Mouse (Mus musculus) adrenal gland (tissue): ENCODE results near the gene Plekhh2.

ENCODE experiments used
- intact Hi-C: fragments of 180-260 bp; cut with DNase I; formaldehyde crosslinking; loops from one replicate; pipeline ENCODE4 v1.15.1; 2025

Gene Plekhh2

DNA sequence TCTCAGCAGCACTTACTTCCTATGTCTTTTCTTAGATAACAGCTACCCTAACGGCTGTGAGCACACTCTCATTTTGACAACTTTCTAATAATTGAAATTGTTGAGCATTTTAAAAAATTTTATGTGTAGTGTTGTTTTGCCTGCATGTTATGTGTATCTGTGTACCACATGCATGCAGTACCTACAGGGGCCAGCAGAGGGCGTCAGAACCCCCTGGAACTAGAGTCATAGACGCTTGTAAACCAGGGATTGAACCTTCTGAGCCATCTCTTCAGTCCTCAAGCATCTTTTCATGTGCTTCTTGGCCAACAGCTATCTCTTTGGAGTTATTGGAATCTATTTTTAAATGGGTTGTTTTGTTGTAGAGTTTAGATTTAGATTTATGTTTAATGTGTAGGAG, 130.2 kb downstream of the Plekhh2 start:
- intact Hi-C loops = no loop called here

DNA sequence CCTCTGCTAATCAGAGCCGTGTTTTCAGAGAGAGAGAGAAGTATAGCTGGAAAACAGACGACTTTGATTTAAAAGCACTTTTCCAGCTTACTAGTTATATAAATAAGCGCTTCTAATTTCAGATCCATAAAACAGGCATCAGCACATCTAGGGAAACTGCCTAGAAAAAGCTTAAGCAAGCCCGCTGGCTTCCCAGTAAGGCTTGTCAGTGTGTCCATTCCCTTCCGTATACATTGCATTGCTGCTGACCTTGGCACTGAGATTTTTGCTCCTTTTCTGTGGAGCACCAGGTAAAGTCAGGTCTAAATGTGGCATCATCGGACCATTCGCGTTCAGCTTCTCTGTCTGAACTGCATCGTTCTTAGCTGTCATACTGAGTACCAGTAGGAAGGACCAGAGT, 130.6 kb downstream of the Plekhh2 start:
- intact Hi-C loops = no loop called here

DNA sequence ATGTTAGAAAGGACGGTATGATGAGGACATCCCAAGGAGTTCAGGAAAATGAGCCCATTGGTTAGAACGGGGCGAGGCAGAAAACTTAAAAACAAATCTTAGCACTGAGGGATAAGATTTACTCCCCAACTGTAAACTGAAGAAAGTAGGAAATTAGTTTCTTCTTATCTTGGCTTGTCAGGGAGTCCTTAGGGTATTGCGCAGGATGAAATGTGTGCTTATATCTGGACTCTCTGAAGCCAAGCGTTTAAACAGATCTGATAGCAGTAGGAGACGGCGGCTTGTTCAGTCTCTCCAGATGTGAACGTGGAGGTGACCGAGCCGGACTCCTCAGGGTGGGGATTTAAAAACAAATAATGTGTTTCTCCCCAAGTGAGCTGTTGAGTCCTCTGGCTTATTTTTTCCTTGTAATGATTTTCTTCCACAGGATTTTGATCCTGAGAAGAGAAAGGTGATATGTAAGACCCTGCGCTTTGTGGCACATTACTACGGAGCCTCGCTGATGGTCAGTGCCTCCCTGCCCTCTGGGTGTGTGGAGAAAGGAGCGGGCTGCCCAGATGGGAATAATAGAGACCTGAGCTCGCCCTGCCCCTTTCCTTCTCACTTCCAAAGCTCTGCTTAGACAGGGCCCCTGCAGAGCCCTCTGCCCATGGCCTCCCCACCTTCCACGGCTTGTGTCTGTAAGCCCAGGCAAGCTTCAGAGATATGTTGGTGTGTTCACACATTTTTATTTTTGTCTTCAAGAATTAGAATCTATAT, 132.8 kb downstream of the Plekhh2 start:
- intact Hi-C loops = no loop called here

DNA sequence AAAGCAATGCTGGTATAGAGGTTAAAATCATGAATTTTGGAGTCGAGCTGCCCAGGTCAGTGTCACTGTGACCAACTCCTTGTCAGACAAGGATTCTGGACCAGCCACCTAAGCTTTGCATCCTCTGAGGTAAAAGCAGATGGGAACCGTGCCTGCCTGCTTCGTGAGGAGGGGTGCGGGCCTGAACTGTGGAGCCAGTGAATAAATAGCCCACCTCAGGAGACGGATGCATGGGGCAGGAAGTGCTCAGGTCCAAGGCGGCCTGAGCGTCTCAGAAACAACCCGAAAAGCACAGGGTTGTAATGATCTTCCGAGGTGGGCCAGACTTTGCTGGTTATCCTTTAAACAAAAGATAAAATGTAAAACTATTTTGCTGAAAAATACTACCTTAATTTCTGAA, 133.4 kb downstream of the Plekhh2 start:
- intact Hi-C loops = no loop called here

DNA sequence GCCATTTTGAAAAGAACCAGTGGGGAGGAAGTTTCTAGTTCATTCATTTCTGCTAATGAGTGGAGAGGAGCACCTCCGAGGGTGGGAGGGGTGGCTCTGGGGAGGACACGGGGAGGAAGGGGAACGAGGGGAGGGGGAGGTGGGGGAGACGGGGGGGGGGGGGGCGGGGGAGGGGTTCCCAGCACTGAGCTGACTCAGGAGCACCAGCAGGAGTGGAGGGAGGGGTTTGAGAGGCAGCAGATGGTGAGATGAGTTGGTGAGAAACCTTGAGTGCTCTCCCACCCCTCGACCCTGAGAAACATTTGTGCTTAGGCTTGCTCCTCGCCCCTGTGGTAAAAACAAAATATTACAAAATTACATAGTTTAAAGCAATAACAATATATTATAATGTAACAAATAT, 134.2 kb downstream of the Plekhh2 start:
- intact Hi-C loops = no loop called here

DNA sequence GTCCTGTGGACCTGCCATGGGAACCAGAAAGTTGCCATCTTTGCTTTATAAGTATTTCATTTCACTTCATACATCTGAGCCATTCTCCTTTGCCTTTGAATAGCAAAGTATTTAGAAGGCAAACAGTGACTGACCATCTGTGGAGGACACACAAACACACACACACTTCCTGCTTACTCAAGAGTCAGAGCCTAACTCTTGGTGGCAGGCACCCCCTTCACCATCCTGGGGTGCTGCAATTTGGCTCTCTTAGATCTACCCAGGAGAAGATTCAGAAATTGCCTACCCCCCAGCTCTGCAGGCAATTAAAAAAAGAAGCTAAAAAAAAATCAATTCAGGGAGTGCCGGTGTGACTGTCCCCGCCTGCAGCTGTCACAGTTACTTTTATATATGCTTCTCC, 134.8 kb downstream of the Plekhh2 start:
- intact Hi-C loops = no loop called here

DNA sequence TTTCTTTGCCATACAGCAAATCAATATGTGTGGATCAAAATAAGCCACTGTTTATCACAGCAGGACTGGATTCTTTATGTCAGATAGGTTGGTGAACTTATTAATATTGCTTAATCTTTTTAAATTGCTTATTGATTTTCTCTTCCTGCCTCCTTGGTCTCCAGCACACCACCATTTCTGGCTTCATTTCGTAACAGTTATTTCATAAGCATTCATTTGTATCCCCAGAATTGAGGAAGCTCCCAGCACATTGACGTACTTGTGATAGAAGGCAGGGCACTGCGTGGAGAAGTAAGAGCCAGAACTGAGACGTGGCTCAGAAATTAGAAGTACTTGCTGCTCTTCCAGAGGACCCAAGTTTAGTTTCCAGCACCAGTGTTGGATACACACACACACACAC, 135.9 kb downstream of the Plekhh2 start:
- intact Hi-C loops = no loop called here

DNA sequence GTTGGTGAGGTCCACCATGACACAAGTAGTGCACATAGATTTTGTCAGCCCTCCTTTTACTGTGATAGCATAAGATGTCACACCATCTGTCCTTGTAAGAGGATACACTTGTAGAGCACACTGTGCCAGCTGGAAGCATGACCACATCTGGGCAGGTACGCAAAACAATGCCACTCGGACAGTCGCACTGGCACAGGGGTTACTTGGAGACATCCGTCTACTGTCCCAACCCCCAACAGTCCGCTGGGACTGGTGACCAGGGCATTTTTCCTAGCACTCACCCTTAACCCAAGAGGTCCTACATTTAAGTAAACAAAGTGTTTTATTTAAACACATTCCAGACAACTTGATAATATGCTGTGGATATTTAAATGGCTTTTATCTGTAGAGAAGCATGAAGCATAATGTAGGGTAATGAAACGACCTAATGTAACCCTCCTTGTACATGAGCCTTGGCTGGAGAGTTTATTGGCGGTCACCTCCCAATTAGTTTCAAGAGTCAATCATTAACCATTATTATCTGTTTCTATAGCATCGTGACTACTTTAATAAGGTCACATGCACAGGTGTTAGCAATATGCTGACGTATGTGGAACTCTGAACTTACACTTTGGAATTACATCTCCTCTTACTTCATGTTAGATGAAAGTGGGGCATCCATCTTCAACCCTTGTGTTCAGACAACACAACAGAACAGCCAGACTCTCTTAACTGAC, 138.8 kb downstream of the Plekhh2 start:
- intact Hi-C loops = no loop called here

DNA sequence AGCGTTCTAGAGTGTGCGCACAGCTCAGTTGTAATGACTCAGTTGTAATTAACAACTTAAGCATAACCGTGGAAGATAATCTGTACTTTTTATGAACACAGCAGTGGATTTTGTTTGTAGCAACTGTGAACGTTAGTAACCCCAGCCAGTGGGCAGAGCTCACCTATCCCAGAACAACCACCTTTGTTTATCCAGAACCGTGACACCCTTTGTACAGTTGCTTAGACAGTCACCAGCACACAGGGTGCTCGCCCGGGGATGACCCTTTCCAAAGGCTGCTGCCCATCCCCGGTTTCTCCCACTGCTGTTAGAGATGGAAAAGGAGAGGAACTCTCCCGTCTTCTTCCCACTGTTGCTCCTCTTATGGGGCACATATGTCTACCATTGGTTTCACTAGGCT, 141.8 kb downstream of the Plekhh2 start:
- intact Hi-C loops = no loop called here

DNA sequence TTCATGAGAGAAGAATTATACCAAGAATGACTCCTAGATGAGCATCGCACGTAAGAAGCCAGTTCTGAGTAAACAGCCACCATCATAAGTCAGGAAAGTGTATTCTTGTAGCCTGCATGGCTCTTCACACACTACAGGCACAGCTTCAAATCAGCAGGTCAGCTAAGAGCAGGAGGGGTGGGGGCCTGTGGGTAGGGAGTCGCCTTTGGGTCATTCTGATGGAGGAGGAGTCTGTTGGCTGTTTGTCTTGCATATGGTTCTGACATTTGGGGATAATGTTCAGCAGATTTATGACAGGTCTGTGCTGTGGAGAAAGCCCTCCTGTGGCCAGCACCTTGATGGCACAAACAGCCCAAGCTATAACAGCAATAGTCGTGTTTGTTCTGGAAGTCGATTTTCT, 144.5 kb downstream of the Plekhh2 start:
- intact Hi-C loops = no loop called here

DNA sequence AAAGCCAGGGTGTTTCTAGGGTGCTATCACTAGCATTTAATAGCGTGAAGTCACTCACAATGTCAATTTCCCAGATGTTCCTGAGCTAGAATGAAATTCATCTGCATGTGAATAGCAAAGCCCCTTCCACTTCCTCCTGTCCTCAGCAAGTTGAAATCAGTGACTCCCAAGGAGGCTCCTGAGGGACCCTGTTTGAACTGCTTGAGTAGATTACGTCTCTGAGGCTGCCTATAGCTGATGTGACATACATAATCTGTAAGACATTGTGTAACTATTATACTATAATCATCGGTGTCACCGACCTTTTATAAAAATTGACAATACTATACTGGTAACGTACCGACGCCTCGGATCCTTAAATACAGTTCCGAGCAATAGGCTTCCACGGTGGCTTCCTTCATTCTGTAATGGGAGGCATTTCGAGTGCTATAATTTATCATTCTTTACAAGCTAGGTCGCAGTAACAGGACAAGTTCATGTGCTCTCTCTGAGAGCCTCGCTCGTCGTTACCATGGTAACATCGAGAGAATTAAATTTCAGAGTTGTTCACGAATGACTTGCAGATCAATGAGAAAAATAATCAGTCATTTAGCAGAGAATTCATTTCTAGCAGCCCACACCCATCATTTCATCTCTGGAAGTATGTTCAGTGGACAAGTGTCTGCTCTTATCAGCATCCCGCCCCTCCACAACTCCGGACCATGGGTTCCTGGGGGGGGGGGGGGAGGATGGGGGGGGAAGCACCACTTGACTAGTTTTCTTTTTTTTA, 145.1 kb downstream of the Plekhh2 start:
- intact Hi-C loops = no loop called here

DNA sequence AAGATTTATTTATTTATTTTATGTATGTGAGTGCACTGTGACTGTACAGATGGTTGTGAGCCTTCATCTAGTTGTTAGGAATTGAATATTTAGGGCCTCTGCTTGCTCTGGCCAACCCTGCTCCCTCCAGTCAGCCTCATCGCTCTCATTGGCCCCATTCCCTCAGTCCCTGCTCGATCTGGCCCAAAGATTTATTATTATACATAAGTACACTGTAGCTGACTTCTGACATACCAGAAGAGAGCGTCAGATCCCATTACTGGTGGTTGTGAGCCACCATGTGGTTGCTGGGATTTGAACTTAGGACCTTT, 145.7 kb downstream of the Plekhh2 start:
- intact Hi-C loops = no loop called here

DNA sequence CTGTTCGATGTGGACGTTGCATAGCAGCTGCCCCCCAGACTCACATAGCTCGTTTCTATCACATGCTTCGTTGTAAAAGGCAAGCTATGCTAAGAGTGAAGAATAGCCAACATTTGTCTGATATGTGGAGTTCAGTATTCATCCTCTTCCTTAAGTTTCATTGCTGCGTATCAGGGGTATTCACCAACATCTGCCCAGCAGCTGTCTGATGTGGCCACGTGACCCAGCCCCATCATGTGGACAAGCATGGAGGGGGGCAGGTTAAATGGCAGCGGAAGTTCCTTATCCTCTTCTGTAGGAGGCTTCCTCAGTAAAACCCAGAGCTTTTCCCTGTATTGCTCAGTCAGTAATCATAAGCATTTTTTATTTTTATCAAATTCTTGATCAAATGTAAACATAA, 146.1 kb downstream of the Plekhh2 start:
- intact Hi-C loops = no loop called here

DNA sequence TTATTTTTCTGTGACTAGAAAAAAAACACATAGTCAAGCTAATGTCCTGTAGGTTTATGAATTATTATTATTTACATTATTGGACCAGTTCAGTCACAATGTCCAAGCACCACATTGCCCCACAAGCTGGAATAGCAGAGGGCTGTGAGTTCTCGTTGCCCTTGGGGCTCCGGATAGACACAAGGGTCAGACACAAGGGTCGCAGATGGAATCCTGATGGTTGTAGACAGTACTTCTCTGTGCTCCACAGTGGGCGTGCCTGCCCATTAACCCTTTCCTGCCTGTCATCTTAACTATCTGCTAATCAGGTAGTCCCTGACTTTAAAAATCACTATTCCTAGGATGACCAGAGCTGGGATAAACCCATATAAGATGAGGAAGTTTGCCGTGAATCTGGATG, 146.5 kb downstream of the Plekhh2 start:
- intact Hi-C loops = no loop called here

DNA sequence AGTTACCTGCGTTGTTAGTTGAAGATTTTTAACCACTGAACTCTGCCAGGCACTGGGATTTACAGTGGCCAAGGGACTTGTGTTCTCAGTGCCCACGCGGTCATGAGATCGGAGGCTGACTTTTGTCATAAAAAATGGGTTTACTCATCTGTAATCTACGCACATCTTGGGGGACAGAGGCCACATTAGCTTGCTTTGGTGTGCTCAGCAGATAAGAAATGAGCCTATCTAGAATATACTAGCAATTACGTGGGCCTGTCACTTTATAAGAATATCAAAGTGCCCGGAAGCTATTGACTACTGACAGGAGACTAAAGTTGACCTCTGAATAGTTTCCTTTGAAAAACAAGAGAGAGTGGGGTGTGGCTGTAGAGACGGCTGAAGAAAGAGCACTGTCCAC, 147.3 kb downstream of the Plekhh2 start:
- intact Hi-C loops = no loop called here

DNA sequence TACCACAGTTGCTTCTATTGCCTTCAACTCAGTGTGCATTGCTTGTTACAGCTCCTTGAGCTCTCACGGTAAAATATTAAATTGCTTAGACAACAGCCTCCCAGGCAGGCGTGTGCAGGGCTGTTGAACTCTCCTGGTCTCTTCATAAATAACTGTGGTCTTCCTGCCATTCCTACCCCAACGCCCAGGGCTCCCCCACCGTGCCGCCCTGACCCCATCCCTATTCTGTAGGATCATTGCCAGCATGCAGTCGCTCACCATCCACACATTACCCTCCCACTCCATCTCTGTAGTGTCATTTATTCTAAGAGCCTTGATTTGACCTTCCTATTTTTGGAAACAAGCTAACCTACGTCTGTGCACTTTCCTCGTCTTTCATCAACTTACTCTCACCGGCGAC, 153.4 kb downstream of the Plekhh2 start:
- intact Hi-C loops = no loop called here

DNA sequence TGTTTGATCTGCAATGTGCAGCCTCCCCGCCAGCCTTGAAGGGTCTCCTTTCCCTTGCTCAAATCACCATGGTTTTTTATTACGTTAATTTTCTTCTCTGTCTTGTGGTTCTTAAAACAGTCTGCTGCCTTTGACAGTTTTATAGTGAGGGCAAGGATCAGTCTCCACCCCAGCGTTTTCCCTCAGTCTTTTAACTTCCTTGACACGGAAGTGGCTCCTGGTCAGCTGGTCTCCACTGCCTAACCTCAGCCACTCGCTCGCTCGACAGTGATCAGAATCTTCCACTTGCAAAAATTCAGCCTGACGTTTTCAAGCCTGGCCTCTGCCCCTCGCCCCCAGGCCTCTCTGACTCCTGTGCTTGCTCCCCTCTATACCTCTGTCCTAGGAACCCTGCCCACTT, 154.0 kb downstream of the Plekhh2 start:
- intact Hi-C loops = no loop called here

DNA sequence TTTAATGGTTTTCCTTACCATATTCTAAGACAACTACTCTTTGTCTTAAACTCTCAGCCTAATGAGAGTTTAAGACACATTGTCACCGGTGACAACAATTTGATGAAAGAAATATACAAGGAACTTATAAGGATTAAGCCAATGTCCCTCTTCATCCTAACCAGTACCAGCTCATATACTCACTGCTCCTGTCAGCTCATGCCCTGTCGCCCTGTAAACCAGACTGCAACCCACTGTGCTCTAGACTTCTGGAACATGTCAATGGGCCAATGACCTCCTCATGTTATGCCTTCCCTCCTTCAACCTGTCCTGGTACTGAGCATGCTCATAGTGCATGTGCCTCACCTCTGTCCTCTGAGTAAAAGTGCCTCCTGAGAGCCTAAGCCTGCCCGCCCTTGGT, 156.2 kb downstream of the Plekhh2 start:
- intact Hi-C loops = no loop called here
